Mouse (Mus musculus) layer of hippocampus, postnatal 14 days (tissue): ENCODE measurements around the gene Grrp1. TPM values are rescaled to one million over a fixed set of nuclear protein-coding genes. Genes with fewer than 3 reads are reported as not detected.

Experiments used
- DNase-seq, 2 experiments: peaks; one replicate each; pipeline ENCODE4 v3.0.0; 2021 to 2022; ENCODE audit warnings: low spot score in 2 of 2, mixed read lengths in 1 of 2
- total RNA-seq, 2 experiments: library from RNA; stranded (reverse); gene quantifications; 2 replicates each; pipeline ENCODE4 v1.2.3; 2021

The Grrp1 gene
- total RNA-seq, 2 experiments from 2014 or later = 3.6 to 4.1 TPM

DNA sequence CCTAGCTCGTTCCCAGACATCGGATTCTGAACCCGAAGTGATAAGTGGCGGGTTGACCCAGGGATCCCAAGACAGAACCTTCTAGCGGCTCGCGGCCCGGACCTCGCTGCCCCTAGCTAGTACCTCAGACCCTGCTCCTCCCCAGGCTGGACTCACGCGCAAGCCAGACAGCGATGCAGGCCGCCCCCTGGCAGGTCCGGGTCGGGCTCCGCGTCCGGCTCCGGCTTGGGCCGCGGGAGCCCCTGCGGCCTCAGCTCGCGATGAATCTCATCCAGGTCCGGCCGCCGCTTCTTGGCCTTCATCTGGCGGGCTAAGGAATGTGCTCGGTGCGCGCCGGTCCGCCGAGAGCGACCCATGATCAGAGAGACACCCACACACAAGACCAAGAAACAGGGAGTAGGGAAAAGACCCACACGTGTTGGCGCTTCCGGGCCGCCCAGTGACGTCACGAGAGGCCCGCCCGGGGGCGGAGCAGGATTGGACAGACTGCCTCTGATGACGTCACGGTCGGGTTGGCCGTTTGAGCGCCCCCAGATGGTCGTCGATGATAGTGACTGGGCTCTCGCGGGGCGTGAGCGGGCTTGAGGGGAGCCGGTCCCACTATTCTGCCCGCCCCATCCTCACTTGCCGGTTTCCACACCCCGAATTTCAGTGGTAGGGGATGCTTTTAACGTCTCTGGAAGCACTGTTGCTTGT, 8.6 kb downstream of the Grrp1 start, which contains the start of gene Zfp593:
Gene Zfp593, minus strand, starts transcription at position 445 of the 696 bp plus-strand sequence.
- DNase-seq = peak; percentile 95 to 96

DNA sequence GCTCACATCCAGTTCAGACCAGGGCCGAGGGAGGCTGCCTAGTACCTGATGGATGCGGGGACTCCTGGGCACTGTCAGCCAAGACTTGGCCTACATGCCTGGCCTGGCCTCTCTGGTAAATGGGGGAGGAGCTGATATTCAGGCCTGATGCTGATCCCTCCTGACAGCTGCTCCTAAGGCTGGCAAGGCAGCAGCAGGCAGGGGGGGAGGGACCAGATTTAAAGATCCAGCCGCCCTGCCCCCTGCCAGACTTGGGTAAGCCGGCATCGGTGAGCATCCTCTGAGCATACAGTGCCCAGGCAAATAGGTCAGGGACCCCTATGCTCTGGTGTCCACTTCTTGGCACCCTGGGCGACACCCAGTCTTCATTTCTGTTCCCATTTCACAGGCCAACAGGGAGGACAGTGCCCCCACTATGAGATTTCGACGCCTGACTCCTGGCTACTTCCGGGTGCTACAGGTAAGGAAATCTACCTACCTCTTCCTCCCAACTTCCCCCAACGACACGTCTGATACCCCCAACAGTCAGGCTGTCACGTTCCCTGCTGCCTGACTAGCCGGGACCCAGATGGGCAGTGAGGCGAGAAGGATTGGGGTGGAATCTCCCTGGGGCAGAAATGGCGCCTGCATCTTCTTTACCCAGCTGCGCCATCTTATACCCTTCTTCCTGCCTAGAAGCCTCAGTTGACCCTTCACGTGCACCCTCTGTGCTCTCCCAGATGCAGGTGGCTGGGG, 10.2 kb downstream of the Grrp1 start, which contains the start of gene E130218I03Rik:
Gene E130218I03Rik, plus strand, starts transcription at position 147 of the 735 bp plus-strand sequence.
- DNase-seq = no peak

DNA sequence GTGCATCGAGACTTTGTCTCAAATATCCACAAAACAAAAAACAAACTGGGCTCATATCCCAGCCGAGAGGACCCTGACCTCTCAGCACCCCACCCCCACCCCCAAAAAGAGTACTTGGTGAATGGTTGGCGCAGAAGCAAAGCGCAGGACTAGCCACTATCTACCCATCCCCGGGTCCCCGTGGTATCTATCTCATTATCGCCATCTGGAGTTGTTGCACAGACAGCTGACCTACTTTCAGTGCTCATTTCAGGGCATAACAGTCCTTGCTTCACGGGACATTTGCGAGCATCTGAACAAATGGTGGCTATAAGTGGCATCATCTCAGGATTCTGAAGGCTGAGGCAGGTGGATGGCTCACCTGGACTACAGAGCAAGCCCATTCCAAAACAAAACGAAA, 15.2 kb downstream of the Grrp1 start:
- DNase-seq = no peak

DNA sequence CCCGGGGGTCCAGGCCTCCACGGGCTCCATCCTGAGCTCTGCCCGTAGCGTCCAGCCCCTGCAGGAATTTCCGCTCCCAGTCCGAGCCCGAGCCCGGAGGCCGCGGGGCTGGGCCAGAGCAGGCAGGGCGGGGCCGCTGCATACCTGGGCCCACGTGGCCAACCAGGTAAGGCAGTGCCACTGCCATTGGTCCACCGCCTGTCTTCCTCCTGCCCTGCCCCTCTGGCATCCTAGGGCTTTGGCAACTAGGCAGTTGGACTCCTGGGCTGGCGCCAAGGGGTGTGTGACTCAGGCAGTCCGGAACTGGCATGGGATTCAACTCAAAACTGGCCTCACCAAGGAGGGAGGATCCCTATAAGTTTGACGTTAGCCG, 15.6 kb downstream of the Grrp1 start, which contains the start of gene Cnksr1:
Gene Cnksr1, minus strand, starts transcription at position 121 of the 373 bp plus-strand sequence.
- DNase-seq = peak in 1 of 2 experiments; percentile 44

DNA sequence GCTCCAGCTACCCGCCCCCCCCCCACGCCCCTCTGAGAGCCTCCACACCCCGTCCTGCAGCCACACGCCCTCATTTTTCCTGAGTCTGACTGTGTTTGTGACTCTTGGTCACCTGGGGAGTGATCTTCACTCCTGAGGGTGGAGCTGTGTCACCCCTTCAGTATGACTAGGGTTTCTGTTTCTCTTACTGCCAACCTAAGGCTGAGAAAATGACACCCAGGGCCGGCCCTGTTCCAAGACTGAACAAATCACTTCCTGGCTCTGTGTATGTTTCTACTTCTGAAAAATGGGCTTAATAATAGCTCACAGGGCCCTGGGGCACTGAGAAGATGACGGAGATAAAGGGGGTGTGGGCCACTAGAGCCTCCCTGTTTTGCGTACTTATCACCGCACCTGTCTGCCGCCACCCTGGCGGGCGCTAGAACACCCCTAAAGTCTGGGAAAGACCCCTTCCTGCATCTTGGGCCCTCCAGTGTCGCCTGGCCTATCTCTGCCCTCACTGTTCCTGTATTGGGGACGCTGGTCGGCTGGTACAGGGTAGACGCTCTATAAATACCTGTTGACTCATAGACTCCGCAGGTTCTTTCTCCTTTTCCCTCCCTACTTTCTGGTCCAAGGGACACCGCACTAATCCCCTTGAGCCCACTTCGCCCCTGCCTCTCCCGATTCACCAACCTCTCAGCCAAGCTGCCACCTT, 16.2 kb downstream of the Grrp1 start:
- no peak for DNase-seq

DNA sequence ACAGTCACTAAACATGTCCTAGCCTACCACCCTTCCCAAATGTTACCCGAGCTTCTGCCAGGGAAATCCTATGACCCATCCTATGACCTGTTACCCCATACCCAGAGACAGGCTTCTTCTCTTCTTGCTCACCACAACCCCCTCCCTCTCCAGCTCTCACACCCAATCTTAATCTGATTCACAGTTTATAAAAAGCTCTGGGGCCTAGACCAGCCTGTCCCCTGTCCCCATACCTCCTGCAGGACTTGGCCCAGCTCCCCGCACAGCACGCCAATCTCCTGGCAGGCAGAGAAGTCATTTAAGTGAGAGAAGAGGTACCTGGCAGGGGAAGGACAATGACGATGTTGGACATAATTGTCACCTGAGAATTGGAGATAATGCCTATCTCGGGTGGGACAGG, 19.0 kb downstream of the Grrp1 start:
- no peak for DNase-seq

DNA sequence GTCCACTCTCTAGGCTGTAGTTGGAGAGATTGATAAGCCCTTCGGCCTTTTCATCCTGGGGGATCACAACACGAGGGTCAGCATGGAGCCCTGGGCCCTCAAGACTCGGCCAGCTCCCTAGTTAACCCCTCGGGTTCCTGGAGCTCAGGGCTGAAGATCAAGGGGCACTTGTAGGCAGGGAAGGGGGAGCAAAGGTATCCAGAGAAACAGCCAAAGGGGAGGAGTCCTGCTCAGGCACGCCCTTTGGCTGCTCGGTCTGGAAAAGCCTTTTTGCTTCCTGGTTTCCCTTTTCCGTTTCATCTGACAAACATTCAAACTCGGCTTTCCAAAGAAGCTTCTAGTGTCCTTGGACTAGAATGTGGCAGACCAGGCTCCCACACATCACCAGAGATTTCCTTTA, 23.5 kb downstream of the Grrp1 start:
- no peak for DNase-seq

DNA sequence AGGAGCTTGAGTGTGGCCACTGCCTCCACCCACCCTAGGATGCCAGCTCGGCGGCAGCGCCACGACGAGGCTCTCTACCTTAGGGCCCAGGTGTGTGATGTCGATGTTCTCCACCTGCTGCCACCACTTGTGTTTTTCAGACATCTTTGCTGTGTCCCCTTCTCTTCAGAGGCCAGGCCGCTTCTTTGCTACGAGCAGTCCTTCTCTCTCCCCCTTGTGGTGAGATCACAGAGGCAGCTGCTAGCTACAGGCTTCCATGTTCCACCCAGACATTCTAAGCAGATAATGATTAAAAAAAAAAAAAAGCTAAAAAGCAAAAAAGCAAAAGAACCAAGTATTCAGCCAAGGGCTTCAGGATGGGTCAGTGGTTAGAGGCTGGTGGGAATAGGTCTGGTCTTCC, 26.7 kb downstream of the Grrp1 start, which contains the start of gene Catsper4:
Gene Catsper4, minus strand, starts transcription at position 190 of the 400 bp plus-strand sequence.
- DNase-seq = peak in 1 of 2 experiments; percentile 16

DNA sequence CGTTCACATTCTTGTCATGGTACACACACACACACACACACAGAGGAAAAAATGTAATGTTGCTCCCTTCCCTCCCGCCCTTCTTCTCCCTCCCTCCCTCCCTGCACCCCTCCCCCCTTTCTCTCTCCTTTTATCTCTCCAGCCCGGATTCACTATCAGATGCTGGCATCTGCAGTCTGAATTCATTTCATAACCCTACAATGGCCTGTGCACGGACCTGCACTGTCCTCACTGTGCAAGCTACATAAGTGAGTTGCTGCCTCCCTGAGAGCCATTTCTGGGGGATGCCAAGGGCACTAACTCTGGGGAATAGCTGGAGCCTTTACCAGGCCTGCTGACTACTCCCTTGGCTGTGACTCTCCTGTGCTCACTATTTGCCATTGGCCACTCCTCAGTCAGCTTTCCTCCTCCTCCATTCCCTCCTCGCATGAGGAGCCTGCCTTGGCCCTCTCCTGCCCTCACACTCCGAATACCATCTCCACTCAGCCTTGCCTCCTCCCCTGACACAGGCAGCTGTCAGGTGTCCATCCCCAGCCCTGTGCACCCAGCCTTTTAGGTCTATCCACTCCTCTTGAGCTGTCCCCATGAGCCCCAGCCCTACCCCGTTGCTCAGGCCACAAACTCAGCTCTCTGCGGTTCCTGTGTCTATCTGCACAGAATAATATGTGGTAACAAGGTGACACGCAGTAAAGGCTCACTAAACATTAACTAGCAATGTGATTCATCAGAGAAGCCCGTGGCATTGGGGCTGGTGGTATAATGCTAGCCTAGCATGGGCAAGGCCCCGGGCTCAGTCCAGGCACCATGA, 30.9 kb downstream of the Grrp1 start:
- DNase-seq = no peak

DNA sequence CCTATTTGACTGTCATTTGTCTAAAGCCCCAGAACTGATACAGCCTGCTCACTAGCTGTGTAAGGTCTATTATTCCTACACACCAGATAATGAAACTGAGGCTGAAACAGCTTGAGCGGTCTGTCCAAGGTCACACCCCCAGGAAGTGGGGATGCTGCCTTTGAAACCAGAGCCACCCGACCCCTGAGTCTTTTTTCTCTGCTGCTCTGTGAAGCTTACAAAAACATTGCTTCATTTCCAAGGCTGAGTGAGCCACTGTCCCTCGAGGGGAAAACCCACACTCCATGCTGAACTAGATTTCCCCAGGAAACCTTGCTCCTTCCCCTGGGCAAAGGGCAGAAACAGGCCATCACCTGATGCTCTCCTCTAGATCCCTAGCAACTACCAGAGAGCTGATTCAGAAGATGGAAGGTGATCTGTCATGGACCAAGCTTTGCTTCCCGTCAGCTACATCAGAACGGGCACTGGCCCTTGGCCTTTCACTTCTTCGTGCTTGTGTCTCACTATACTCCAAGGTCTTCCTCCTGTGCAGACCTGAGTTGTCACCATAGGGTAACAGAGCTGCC, 47.3 kb downstream of the Grrp1 start:
- DNase-seq = no peak

DNA sequence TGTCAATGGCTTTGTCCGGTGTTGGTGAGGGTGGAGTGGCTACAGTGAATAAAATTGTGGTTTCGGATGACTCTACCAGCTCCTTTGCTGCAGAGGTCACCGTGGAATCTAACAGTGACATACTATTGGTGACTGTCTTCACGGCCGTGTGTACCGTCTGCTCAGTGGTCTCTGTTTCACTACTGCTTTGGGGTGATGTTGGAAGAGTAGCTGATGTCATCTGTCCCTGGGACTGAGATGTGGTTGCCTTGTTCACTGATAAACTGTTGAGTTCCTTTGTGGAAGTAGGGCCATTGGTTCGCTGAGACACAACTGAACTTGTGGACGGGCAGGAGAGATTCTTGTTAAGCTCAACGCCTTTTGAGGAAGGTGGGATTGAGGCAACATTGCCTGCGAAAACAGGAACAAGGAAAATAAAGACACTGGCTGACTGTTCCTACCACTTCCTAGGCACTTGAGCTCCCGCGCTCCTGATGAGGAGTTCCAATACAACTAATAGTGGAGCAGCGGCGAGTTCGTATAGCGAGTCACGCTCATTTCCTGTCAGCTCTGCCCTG, 50.5 kb downstream of the Grrp1 start:
- DNase-seq = no peak

DNA sequence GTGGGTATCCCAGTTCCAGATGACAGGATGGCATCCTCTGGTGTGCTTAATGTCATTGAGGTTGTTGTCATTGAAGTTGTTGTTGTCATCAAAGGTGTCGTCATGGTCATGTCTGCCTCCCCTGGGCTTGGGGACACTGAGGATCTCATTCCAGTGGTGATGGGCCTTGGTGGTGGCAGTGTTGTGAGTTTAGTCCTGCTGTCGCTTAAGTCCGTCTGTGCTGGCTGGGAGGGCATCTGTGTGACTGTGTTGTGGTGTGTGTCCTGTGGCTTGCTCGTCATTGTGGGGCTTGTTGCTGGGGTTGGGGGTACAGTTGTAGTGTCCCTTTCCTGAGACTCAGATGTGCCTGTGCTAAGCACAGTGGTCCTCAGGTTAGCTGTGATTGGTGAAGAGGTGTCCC, 51.0 kb downstream of the Grrp1 start, which contains the start of gene Gm7534:
Gene Gm7534, minus strand, starts transcription at position 101 of the 400 bp plus-strand sequence.
- no peak for DNase-seq

Other genes with a start within 250 kb of the Grrp1 start
- gene Lin28a, start 235.3 kb downstream of the Grrp1 start, total RNA-seq = not detected
- not detected for gene Zfp683, start 200.3 kb downstream of the Grrp1 start, total RNA-seq
- 1 to 10 TPM; 1.2 to 2.2 TPM for gene Crybg2, start 193.3 kb downstream of the Grrp1 start, total RNA-seq
- gene Cd52, start 159.0 kb downstream of the Grrp1 start, total RNA-seq = 1 to 10 TPM in 1 of 2 experiments, under 1 TPM in 1; 0.86 to 1.5 TPM
- 10 to 100 TPM; 22.0 to 24.2 TPM for gene Ubxn11, start 151.5 kb downstream of the Grrp1 start, total RNA-seq
- 100 to 1,000 TPM; 271 to 295 TPM for gene Sh3bgrl3, start 125.3 kb downstream of the Grrp1 start, total RNA-seq
- gene Cep85, start 67.0 kb downstream of the Grrp1 start, total RNA-seq = 10 to 100 TPM; 14.4 to 15.2 TPM
- not detected for gene Gm7534, start 51.1 kb downstream of the Grrp1 start, total RNA-seq
- gene Catsper4, start 26.7 kb downstream of the Grrp1 start, total RNA-seq = not detected
- under 1 TPM; 0.19 to 0.58 TPM for gene Cnksr1, start 15.7 kb downstream of the Grrp1 start, total RNA-seq
- gene E130218I03Rik, start 10.4 kb downstream of the Grrp1 start, total RNA-seq = not detected
- 10 to 100 TPM; 10.6 to 11.8 TPM for gene Zfp593, start 8.5 kb downstream of the Grrp1 start, total RNA-seq
- not detected for gene Gm30191, start 7.2 kb downstream of the Grrp1 start, total RNA-seq
- gene Pdik1l, start 33.8 kb upstream of the Grrp1 start, total RNA-seq = 10 to 100 TPM; 21.5 to 21.9 TPM
- gene Trim63, start 61.0 kb upstream of the Grrp1 start, total RNA-seq = under 1 TPM in 1 of 2 experiments, not detected in 1; 0.21 TPM
- not detected for gene Slc30a2, start 89.1 kb upstream of the Grrp1 start, total RNA-seq
- 10 to 100 TPM; 37.6 to 39.5 TPM for gene Extl1, start 129.7 kb upstream of the Grrp1 start, total RNA-seq
- gene Pafah2, start 142.2 kb upstream of the Grrp1 start, total RNA-seq = 10 to 100 TPM in 1 of 2 experiments, 1 to 10 TPM in 1; 7.8 to 10.9 TPM
- gene Stmn1, start 214.2 kb upstream of the Grrp1 start, total RNA-seq = 100 to 1,000 TPM; 425 to 454 TPM
- gene Paqr7, start 242.6 kb upstream of the Grrp1 start, total RNA-seq = 10 to 100 TPM; 47.7 to 54.8 TPM